In genomic region chr17:25184129-25184691, GRCm38 (mm10) we compare ENCODE assay signal across 1 mouse cellular context.
TF ChIP-seq lines count a peak whose summit lies in the region.

TSS of gene BC003965 (plus strand) at chr17:25184554.

TF ChIP-seq in MEL, 35 proteins besides CTCF, POLR2A, EP300 and RAD21 (continued from another document):
- no peak for TF ChIP-seq UBTF (IDR thresholded peaks at IDR 0.05; ENCODE audit: borderline replicate concordance, insufficient read depth, low read depth, low read length)
- TF ChIP-seq ETS1 (IDR thresholded peaks at IDR 0.05; ENCODE audit: low read depth, low read length): peak; percentile 75
- TF ChIP-seq TBP (IDR thresholded peaks at IDR 0.05; ENCODE audit: low read depth, low read length): peak; percentile 94
- peak; percentile 99 for TF ChIP-seq MXI1 (IDR thresholded peaks at IDR 0.05; ENCODE audit: low read depth, low read length)
- peak; percentile 97 for TF ChIP-seq KAT2A (conservative IDR thresholded peaks at IDR 0.05; ENCODE audit: low read depth, low read length)
TF ChIP-seq in MEL: peak in this region for 20.
